Mouse (Mus musculus) stomach, postnatal 0 days (tissue): ENCODE measurements at regions not wholly inside any gene's neighbourhood (a gene's known extent, or its start where the extent isn't known, plus 50 kb on each side); places are given as distances from the start of the nearest gene placed in this dataset.
"Not testable (repeated sequence)": the region's sequence is repeated elsewhere in the genome, so short reads cannot be mapped to it uniquely, and the experiment has no call there.

Experiments used
- ATAC-seq: fragments of 200-750 bp; cut with Nextera tagmentation; 2 replicates; pipeline ENCODE4 v1.8.0; 2017; ENCODE audit not compliant: low FRiP score, low TSS enrichment
- DNase-seq: peaks from one replicate; pipeline ENCODE4 v3.0.0-alpha.2; 2016; ENCODE audit warnings: low spot score
- H3K27ac ChIP-seq: fragments of 300-500 bp; sonication (generic); replicated peaks from 2 replicates; pipeline ENCODE4 v1.5.1; 2014; ENCODE audit warnings: mild to moderate bottlenecking, control low read depth
- H3K27me3 ChIP-seq: fragments of 300-500 bp; sonication (generic); 2 replicates; pipeline ENCODE4 v1.6.1; 2014; ENCODE audit warnings: low read length; ENCODE audit not compliant: control insufficient read depth, insufficient read depth
- H3K36me3 ChIP-seq: fragments of 300-500 bp; sonication (generic); 2 replicates; pipeline ENCODE4 v1.6.1; 2014; ENCODE audit warnings: low read length, mixed read lengths; ENCODE audit not compliant: control insufficient read depth, insufficient read depth
- H3K4me1 ChIP-seq: fragments of 300-500 bp; sonication (generic); replicated peaks from 2 replicates; pipeline ENCODE4 v1.6.1; 2014; ENCODE audit warnings: antibody characterized with exemption; ENCODE audit not compliant: control insufficient read depth, insufficient read depth
- H3K4me2 ChIP-seq: fragments of 300-500 bp; sonication (generic); replicated peaks from 2 replicates; pipeline ENCODE4 v1.6.1; 2014; ENCODE audit warnings: low read depth, mild to moderate bottlenecking, control low read depth, moderate library complexity
- H3K4me3 ChIP-seq: fragments of 300-500 bp; sonication (generic); 2 replicates; pipeline ENCODE4 v1.5.1; 2014; ENCODE audit warnings: low read depth, low read length, control low read depth
- H3K9ac ChIP-seq: fragments of 300-500 bp; sonication (generic); 2 replicates; pipeline ENCODE4 v1.6.1; 2014; ENCODE audit warnings: mild to moderate bottlenecking, low read length, control low read depth, mixed read lengths
- H3K9me3 ChIP-seq: fragments of 300-500 bp; sonication (generic); 2 replicates; pipeline ENCODE4 v1.6.1; 2016; ENCODE audit warnings: low read length; ENCODE audit not compliant: control insufficient read depth
- CTCF ChIP-seq: IDR thresholded peaks from 2 replicates; pipeline ENCODE4 v1.5.1; 2016; ENCODE audit warnings: antibody characterized with exemption, low read depth, mild to moderate bottlenecking, moderate library complexity
- EP300 ChIP-seq: optimal IDR thresholded peaks from 2 replicates; pipeline ENCODE3; 2016; ENCODE audit warnings: antibody characterized with exemption
- WGBS: fragments of 180-500 bp; shearing (Covaris S2); extraction: QIAGEN DNeasy Blood & Tissue Kit; methylation state at CpG from one replicate; pipeline ENCODE4 v1.1.7; 2014; 5-methylcytosine and 5-hydroxymethylcytosine counted together

GRCm38 (mm10) chr12:77091700-77092099 lies 129.7 kb upstream of the Max start:
- H3K9ac ChIP-seq, result no peak overlapping the region
- H3K36me3 ChIP-seq, result no peaks in the 10 kb centered on the region
- H3K4me1 ChIP-seq, result peaks cover 3% of the 10 kb centered on the region; the same call in 1 of the 2 replicates
- no peak overlapping the region for H3K4me3 ChIP-seq
- DNase-seq, result no peak
- no peaks in the 10 kb centered on the region for H3K9me3 ChIP-seq
- H3K27ac ChIP-seq, result no peak overlapping the region
- no peaks in the 10 kb centered on the region for H3K27me3 ChIP-seq
- ATAC-seq, result no peak
- TF ChIP-seq EP300 (no peak), CTCF (no peak)
- H3K4me2 ChIP-seq, result no peak overlapping the region
- 91% methylated on average over 2 of the region's 2 CpGs for WGBS

GRCm38 (mm10) chr12:77090525-77090924 lies 128.5 kb upstream of the Max start:
- ATAC-seq, result no peak
- TF ChIP-seq CTCF, result no peak
- TF ChIP-seq EP300, result no peak
- Histone ChIP-seq H3K9ac (no peak overlapping the region), H3K9me3 (no peaks in the 10 kb centered on the region), H3K27me3 (no peaks in the 10 kb centered on the region), H3K27ac (no peak overlapping the region), H3K4me2 (no peak overlapping the region), H3K4me3 (no peak overlapping the region), H3K4me1 (peaks cover 3% of the 10 kb centered on the region; the same call in 1 of the 2 replicates), H3K36me3 (no peaks in the 10 kb centered on the region)
- no peak for DNase-seq
- WGBS, result 91% methylated on average over 3 of the region's 3 CpGs

DNA sequence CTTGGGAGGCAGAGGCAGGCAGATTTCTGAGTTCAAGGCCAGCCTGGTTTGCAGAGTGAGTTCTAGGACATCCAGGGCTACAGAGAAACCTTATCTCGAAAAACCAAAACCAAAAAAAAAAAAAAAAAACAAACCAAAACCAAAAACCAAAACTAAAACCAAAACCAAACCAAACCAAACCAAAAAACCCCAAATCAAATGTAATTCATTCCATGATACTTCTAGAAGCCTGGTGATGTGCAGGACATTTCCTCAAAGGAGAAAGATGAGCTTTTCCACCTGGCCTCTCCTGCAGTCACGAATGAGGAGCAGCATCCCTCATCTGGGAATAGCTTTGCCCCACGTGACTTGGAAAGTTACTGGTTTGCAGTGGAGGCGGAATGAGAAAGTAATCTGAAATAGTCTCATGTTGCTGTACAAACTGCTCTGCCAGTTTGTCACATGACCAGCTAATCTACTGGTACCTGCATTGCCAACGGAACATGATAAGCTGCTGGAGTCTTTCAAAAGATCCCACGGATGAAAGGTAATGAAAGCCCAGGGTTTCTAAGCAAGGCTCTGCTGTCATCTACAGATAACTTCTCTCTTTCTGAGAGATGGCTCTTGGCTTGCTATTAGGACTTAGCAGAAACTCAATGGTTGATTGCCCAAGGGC lies 127.8 kb upstream of the Max start:
- H3K9ac ChIP-seq, result no peak overlapping the region
- H3K27ac ChIP-seq, result no peak overlapping the region
- no peak overlapping the region for H3K4me3 ChIP-seq
- DNase-seq (peak; percentile 28), ATAC-seq (no peak)
- H3K27me3 ChIP-seq, result no peaks in the 10 kb centered on the region
- H3K36me3 ChIP-seq, result no peaks in the 10 kb centered on the region
- TF ChIP-seq CTCF (no peak), EP300 (no peak)
- peaks cover 3% of the 10 kb centered on the region; the same call in 1 of the 2 replicates for H3K4me1 ChIP-seq
- WGBS, result 69% methylated on average over 6 of the region's 6 CpGs
- H3K4me2 ChIP-seq, result no peak overlapping the region
- H3K9me3 ChIP-seq, result no peaks in the 10 kb centered on the region

DNA sequence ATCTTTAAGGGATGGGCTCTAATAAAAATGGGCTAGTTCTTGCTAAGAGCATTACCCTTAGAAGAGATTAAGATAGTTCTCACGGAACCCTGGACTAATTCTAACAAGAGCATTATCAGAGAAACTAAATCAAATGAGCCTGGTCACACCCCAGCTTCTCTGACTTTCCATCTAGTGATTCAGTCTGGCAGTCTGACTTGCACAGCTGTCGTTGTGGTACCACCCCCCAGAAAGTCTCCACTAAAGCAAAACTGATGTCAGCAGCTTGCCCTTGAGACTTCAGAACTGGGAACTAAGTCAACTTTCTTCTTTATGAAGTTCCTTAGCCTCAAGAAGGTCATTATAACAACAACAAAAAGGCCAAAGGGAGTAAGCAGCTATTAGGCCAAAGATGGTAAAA lies 126.5 kb upstream of the Max start:
- no peak for DNase-seq
- no peaks in the 10 kb centered on the region for H3K27me3 ChIP-seq
- no peak for ATAC-seq
- H3K4me1 ChIP-seq, result peaks cover 3% of the 10 kb centered on the region; the same call in 1 of the 2 replicates
- H3K27ac ChIP-seq, result no peak overlapping the region
- WGBS, result 36% methylated on average over 2 of the region's 2 CpGs
- no peak for TF ChIP-seq EP300
- no peak for TF ChIP-seq CTCF
- no peaks in the 10 kb centered on the region for H3K36me3 ChIP-seq
- H3K4me3 ChIP-seq, result no peak overlapping the region
- no peak overlapping the region for H3K9ac ChIP-seq
- H3K9me3 ChIP-seq, result no peaks in the 10 kb centered on the region
- no peak overlapping the region for H3K4me2 ChIP-seq

DNA sequence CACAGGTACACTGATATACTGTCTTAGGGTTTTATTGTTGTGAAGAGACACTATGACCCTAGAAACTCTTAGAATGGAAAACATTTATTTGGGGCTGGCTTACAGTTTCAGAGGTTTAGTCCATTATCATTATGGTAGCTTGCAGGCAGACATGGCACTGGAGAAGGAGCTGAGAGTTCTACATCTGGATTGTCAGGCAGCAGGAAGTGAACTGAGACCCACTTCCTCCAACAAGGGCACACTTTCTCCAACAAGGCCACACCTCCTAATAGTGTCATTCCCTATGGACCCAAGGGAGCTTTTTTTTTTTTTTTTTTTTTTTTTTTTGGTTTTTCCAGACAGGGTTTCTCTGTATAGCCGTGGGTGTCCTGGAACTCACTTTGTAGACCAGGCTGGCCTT lies 124.9 kb upstream of the Max start:
- not testable (repeated sequence) for H3K36me3 ChIP-seq, H3K27ac ChIP-seq, H3K4me2 ChIP-seq, H3K9me3 ChIP-seq, DNase-seq, H3K4me3 ChIP-seq, H3K27me3 ChIP-seq, H3K4me1 ChIP-seq, H3K9ac ChIP-seq, ATAC-seq
- WGBS, result 100% methylated on average over 1 of the region's 1 CpGs

- Histone ChIP-seq H3K4me2 (no peak overlapping the region), H3K9me3 (no peaks in the 10 kb centered on the region), H3K36me3 (no peaks in the 10 kb centered on the region), H3K4me3 (no peak overlapping the region), H3K9ac (no peak overlapping the region), H3K4me1 (no peaks in the 10 kb centered on the region), H3K27ac (peak overlapping the region; percentile 69), H3K27me3 (no peaks in the 10 kb centered on the region)
- ATAC-seq, result peak; percentile 55; the same call in 1 of the 2 replicates
- no peak for TF ChIP-seq CTCF
- no peak for TF ChIP-seq EP300
- no peak for DNase-seq
- WGBS, result 57% methylated on average over 5 of the region's 5 CpGs
Observed at GRCm38 (mm10) chr12:77085894-77086293, 123.9 kb upstream of the Max start.
